Mouse (Mus musculus): ENCODE data around the gene Ccl2.

The Ccl2 gene

GRCm38 (mm10) chr11:82035356-82035755, at the start of gene Ccl2:
Gene Ccl2 (plus strand): TSS chr11:82035571.
- peak; percentile 60 to 61 for DNase-seq

- peak; percentile 43 to 59 for DNase-seq
Measured at GRCm38 (mm10) chr11:81996172-81996841, 39.1 kb upstream of the Ccl2 start.

GRCm38 (mm10) chr11:81997085-81997484, 38.3 kb upstream of the Ccl2 start:
- DNase-seq: no peak

GRCm38 (mm10) chr11:81998646-81999045, 36.7 kb upstream of the Ccl2 start:
- no peak for DNase-seq

- DNase-seq: no peak
Measured at GRCm38 (mm10) chr11:81999469-81999868, 35.9 kb upstream of the Ccl2 start.

GRCm38 (mm10) chr11:82000581-82000980, 34.8 kb upstream of the Ccl2 start:
- DNase-seq: no peak

- DNase-seq: no peak
Measured at GRCm38 (mm10) chr11:82004810-82005209, 30.6 kb upstream of the Ccl2 start.

GRCm38 (mm10) chr11:82006796-82007423, 28.5 kb upstream of the Ccl2 start:
- DNase-seq: peak; percentile 67 to 72

- no peak for DNase-seq
Measured at GRCm38 (mm10) chr11:82010115-82010514, 25.3 kb upstream of the Ccl2 start.

- no peak for DNase-seq
Measured at GRCm38 (mm10) chr11:82011411-82012193, 23.8 kb upstream of the Ccl2 start.

GRCm38 (mm10) chr11:82013756-82014155, 21.6 kb upstream of the Ccl2 start:
- no peak for DNase-seq

- DNase-seq: no peak
Measured at GRCm38 (mm10) chr11:82015066-82015465, 20.3 kb upstream of the Ccl2 start.

GRCm38 (mm10) chr11:82016181-82016780, 19.1 kb upstream of the Ccl2 start:
- DNase-seq: no peak

GRCm38 (mm10) chr11:82019389-82019788, 16.0 kb upstream of the Ccl2 start:
- DNase-seq: no peak

GRCm38 (mm10) chr11:82019793-82020192, 15.6 kb upstream of the Ccl2 start:
- no peak for DNase-seq

- DNase-seq: no peak
Measured at GRCm38 (mm10) chr11:82021406-82021805, 14.0 kb upstream of the Ccl2 start.

- no peak for DNase-seq
Measured at GRCm38 (mm10) chr11:82022504-82023056, 12.8 kb upstream of the Ccl2 start.

GRCm38 (mm10) chr11:82023769-82024168, 11.6 kb upstream of the Ccl2 start:
- no peak for DNase-seq

- no peak for DNase-seq
Measured at GRCm38 (mm10) chr11:82030171-82030570, 5.2 kb upstream of the Ccl2 start.

- DNase-seq: no peak
Measured at GRCm38 (mm10) chr11:82032136-82032535, 3.2 kb upstream of the Ccl2 start.

GRCm38 (mm10) chr11:82032678-82033344, 2.6 kb upstream of the Ccl2 start:
- peak; percentile 62 to 73 for DNase-seq

- no peak for DNase-seq
Measured at GRCm38 (mm10) chr11:82034446-82034845, 925 bp upstream of the Ccl2 start.

Data from kidney, postnatal 25 days (tissue).